Mouse (Mus musculus) CH12.LX (cell line): ENCODE results near the gene Zfp511. TPM values are rescaled to one million over a fixed set of nuclear protein-coding genes. Genes with fewer than 3 reads are reported as not detected.

Experiments
- DNase-seq: peaks from one replicate; pipeline ENCODE4 v3.0.0-alpha.2; 2013; ENCODE audit errors: extremely low read depth
- H3K27ac ChIP-seq: 2 replicates; pipeline ENCODE4 v1.5.1; 2012; ENCODE audit warnings: low read depth, mild to moderate bottlenecking, control low read depth, moderate library complexity; ENCODE audit not compliant: insufficient read depth
- H3K27me3 ChIP-seq: replicated peaks from 2 replicates; pipeline ENCODE3; 2012; ENCODE audit warnings: inconsistent platforms
- H3K36me3 ChIP-seq, 2 experiments: replicated peaks in 1 of 2; 2 replicates each; pipeline versions ENCODE3 to v1.6.1; 2012; ENCODE audit warnings: inconsistent platforms in 1 of 2, low read length in 1 of 2, mild to moderate bottlenecking in 1 of 2, mixed read lengths in 1 of 2, moderate library complexity in 1 of 2; ENCODE audit not compliant: control insufficient read depth in 1 of 2, insufficient read depth in 1 of 2
- H3K4me1 ChIP-seq, 2 experiments: 2 replicates each; pipeline ENCODE4 v1.6.1; 2012; ENCODE audit warnings: inconsistent platforms in 1 of 2, moderate library complexity in 1 of 2; ENCODE audit not compliant: insufficient read depth in 2 of 2, control insufficient read depth in 1 of 2
- H3K4me2 ChIP-seq: 2 replicates; pipeline ENCODE4 v1.6.1; 2012; ENCODE audit warnings: low read depth, mild to moderate bottlenecking, control low read depth; ENCODE audit not compliant: poor library complexity, insufficient read depth, severe bottlenecking
- H3K4me3 ChIP-seq, 3 experiments: fragments of 150-350 bp in 1 of 3; sonication (generic) in 1 of 3; replicated peaks in 1 of 3; 2 replicates each; pipeline versions ENCODE3 to v1.5.1; 2011 to 2012; ENCODE audit warnings: low read depth in 2 of 3, low read length in 2 of 3, mild to moderate bottlenecking in 2 of 3, moderate library complexity in 2 of 3, control low read depth in 1 of 3, improper control_type of control experiment in 1 of 3, inconsistent platforms in 1 of 3, mixed read lengths in 1 of 3; ENCODE audit not compliant: poor library complexity in 1 of 3
- H3K79me2 ChIP-seq: replicated peaks from 2 replicates; pipeline ENCODE4 v1.6.1; 2012; ENCODE audit warnings: mild to moderate bottlenecking, moderate library complexity; ENCODE audit not compliant: control insufficient read depth, poor library complexity, insufficient read depth, severe bottlenecking; ENCODE audit errors: extremely low read depth
- H3K9ac ChIP-seq: 2 replicates; pipeline ENCODE4 v1.6.1; 2012; ENCODE audit warnings: low read depth, mild to moderate bottlenecking, control low read depth, moderate library complexity; ENCODE audit not compliant: insufficient read depth
- H3K9me3 ChIP-seq: replicated peaks from 2 replicates; pipeline ENCODE3; 2012; ENCODE audit warnings: low read length, inconsistent platforms, mixed read lengths
- BHLHE40 ChIP-seq: IDR thresholded peaks from 2 replicates; pipeline ENCODE4 v1.6.1; 2011; ENCODE audit warnings: mild to moderate bottlenecking, low read depth, low read length, improper control_type of control experiment
- CHD2 ChIP-seq: IDR thresholded peaks from 2 replicates; pipeline ENCODE4 v1.6.1; 2011; ENCODE audit warnings: low read length, improper control_type of control experiment
- CTCF ChIP-seq, 2 experiments: IDR thresholded peaks in 1 of 2; conservative IDR thresholded peaks in 1 of 2; 2 replicates each; pipeline ENCODE4 v1.5.1; 2011 to 2012; ENCODE audit warnings: low read depth in 2 of 2, low read length in 2 of 2, improper control_type of control experiment in 1 of 2, inconsistent platforms in 1 of 2, mild to moderate bottlenecking in 1 of 2, moderate library complexity in 1 of 2
- ETS1 ChIP-seq: conservative IDR thresholded peaks from 2 replicates; pipeline ENCODE4 v1.6.1; 2012; ENCODE audit warnings: low read depth, mild to moderate bottlenecking, inconsistent platforms, low read length, improper control_type of control experiment, moderate library complexity
- GABPA ChIP-seq: IDR thresholded peaks from 2 replicates; pipeline ENCODE4 v1.6.1; 2012; ENCODE audit warnings: low read depth, low read length, improper control_type of control experiment, inconsistent platforms; ENCODE audit not compliant: insufficient replicate concordance
- IRF4 ChIP-seq: IDR thresholded peaks from 2 replicates; pipeline ENCODE4 v1.6.1; 2014; ENCODE audit warnings: low read depth, mild to moderate bottlenecking, inconsistent platforms, low read length, improper control_type of control experiment
- KAT2A ChIP-seq: IDR thresholded peaks from 2 replicates; pipeline ENCODE4 v1.6.1; 2012; ENCODE audit warnings: low read length, improper control_type of control experiment, inconsistent platforms; ENCODE audit not compliant: insufficient replicate concordance
- MAZ ChIP-seq: IDR thresholded peaks from 2 replicates; pipeline ENCODE4 v1.6.1; 2012; ENCODE audit warnings: low read depth, mild to moderate bottlenecking, inconsistent platforms, low read length, improper control_type of control experiment, moderate library complexity
- POLR2AphosphoS2 ChIP-seq: IDR thresholded peaks from 2 replicates; pipeline ENCODE4 v1.6.1; 2011; ENCODE audit warnings: low read depth, low read length, improper control_type of control experiment
- RAD21 ChIP-seq: IDR thresholded peaks from 2 replicates; pipeline ENCODE4 v1.6.1; 2011; ENCODE audit warnings: low read depth, mild to moderate bottlenecking, low read length, improper control_type of control experiment, moderate library complexity
- SMC3 ChIP-seq: IDR thresholded peaks from 2 replicates; pipeline ENCODE4 v1.6.1; 2011; ENCODE audit warnings: low read depth, low read length, improper control_type of control experiment
- TBP ChIP-seq: conservative IDR thresholded peaks from 2 replicates; pipeline ENCODE4 v1.6.1; 2011; ENCODE audit warnings: low read depth, low read length, improper control_type of control experiment
- UBTF ChIP-seq: IDR thresholded peaks from 2 replicates; pipeline ENCODE4 v1.6.1; 2012; ENCODE audit warnings: low read depth, mild to moderate bottlenecking, inconsistent platforms, low read length, improper control_type of control experiment, moderate library complexity
- USF1 ChIP-seq: IDR thresholded peaks from 2 replicates; pipeline ENCODE4 v1.6.1; 2014; ENCODE audit warnings: low read depth, mild to moderate bottlenecking, inconsistent platforms, low read length, improper control_type of control experiment
- ZC3H11A ChIP-seq: IDR thresholded peaks from 2 replicates; pipeline ENCODE4 v1.6.1; 2012; ENCODE audit warnings: low read depth, mild to moderate bottlenecking, inconsistent platforms, low read length, improper control_type of control experiment
- ZMIZ1 ChIP-seq: IDR thresholded peaks from 2 replicates; pipeline ENCODE4 v1.6.1; 2012; ENCODE audit warnings: low read depth, mild to moderate bottlenecking, inconsistent platforms, low read length, improper control_type of control experiment
- ZNF384 ChIP-seq: IDR thresholded peaks from 2 replicates; pipeline ENCODE4 v1.6.1; 2012; ENCODE audit warnings: low read depth, low read length, improper control_type of control experiment, inconsistent platforms
- dilution Hi-C: fragments of 300-500 bp; cut with MboI; formaldehyde crosslinking; loops from 2 replicates; pipeline ENCODE4 v1.14.3; 2020; ENCODE audit warnings: low sequenced_read_pairs; ENCODE audit not compliant: extremely low pct_unique_long_range_greater_than_20kb, extremely low pct_ligation_motif_present
- in situ Hi-C: fragments of 300-500 bp; cut with MboI; formaldehyde crosslinking; loops from 3 replicates; pipeline ENCODE4 v1.14.3; 2019; ENCODE audit warnings: low sequenced_read_pairs, low pct_ligation_motif_present, low pct_unique_long_range_greater_than_20kb, mixed read lengths
- polyA plus RNA-seq: library from polyadenylated mRNA; unstranded; fragments of >175 nt; gene quantifications from 2 replicates; pipeline ENCODE4 v1.2.1, GENCODE M21; 2012; ENCODE audit warnings: low read depth; ENCODE audit not compliant: insufficient read length
- total RNA-seq, 2 experiments: library from RNA; depleted of rRNA; stranded (reverse); fragments of 300-350 nt in 1 of 2; fragments of >200 nt in 1 of 2; gene quantifications; 2 replicates each; pipeline ENCODE4 v1.2.3; 2012 to 2014

The Zfp511 gene
- total and polyA plus RNA-seq, 3 experiments: 41.4 to 52.2 (median 44.6) TPM

DNA sequence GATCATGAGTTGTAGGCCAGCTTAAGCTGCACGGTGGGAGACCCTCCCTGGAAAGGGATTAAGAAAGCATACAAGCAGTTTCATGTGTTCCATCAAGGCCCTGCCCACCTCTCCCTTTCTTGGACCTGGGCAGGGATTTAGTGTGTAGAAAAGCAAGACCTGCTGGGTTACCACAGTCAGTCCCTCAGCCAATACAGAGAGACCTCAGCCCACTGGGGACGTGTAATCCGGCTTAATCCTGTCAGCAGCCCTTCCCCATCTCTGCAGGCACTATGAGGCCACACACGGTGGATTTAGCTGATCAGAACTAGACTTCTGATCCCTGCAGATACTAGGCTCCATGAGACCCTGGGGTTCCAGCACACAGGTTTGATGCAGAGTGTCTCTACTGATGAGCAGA lies 23.4 kb downstream of the Zfp511 start:
- Histone ChIP-seq H3K79me2 (no peaks in the 10 kb centered on the region), H3K9ac (no peak overlapping the region), H3K27ac (no peak overlapping the region)
- in situ Hi-C loops: no loop called here
- no peak for TF ChIP-seq ZNF384
- no peak for TF ChIP-seq ZMIZ1
- no peak for TF ChIP-seq CHD2
- TF ChIP-seq UBTF: no peak
- TF ChIP-seq USF1: no peak
- TF ChIP-seq GABPA: no peak
- no peak for TF ChIP-seq SMC3
- no peak for TF ChIP-seq KAT2A
- TF ChIP-seq ZC3H11A: no peak
- TF ChIP-seq, all 38 proteins: peak for 0
- H3K27me3 ChIP-seq: peaks cover 7% of the 10 kb centered on the region
- H3K36me3 ChIP-seq: no peaks in the 10 kb centered on the region
- peaks cover 9% of the 10 kb centered on the region for H3K9me3 ChIP-seq
- no peak for DNase-seq
- H3K4me3 ChIP-seq: no peak overlapping the region
- H3K4me2 ChIP-seq: no peak overlapping the region
- dilution Hi-C loops: no loop called here
- H3K4me1 ChIP-seq: peaks cover 6 to 18% of the 10 kb centered on the region in 2 experiments; a peak in 3 of 4 replicates

DNA sequence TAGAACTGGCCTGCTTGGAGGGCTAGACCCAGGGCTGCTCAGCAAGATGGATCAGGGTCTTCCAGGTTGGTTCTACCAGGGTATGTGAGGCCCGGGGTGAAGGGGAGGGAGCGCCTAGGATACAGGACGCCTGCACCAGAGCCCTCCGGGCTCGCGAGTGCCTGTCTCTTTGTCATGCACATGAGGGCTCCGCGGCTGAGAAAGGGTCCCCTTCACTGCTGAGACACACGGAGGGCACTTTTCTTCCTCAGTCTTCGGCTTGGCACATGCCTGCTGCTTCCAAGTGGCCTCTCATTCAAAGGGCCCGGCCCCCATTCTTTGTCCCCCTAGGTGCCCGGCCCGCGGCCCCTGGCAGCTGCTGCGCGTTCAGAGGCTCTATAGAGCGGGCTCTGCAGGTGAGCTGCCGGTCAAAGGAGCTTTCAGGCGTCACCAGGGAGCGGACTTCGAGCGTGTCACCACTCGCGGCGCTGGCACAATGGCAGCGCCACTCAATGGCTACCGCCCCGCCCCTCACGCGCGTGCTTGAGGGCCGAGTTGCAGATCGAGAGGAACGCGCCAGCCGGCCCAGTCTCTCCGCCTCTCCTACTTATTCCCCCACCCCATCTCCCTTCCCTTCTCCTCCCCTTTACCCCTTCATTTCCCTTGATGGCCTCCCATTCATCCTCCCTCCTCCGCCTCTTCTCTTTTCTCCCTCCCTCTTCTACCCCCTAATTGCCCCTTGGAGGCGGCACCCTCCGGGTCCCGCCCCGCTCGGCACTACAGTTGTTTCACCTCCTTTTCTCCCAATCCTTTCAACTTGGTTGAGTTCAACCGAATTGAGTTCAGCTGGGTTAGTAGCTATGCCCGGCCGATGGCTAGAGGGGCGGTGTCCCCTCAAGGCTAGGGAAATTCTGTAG lies 25.0 kb downstream of the Zfp511 start:
- DNase-seq: no peak
- Histone ChIP-seq H3K9me3 (no peaks in the 10 kb centered on the region), H3K27ac (no peak overlapping the region), H3K36me3 (no peaks in the 10 kb centered on the region), H3K79me2 (no peaks in the 10 kb centered on the region), H3K27me3 (peaks cover 10% of the 10 kb centered on the region), H3K9ac (no peak overlapping the region), H3K4me3 (no peak overlapping the region), H3K4me1 (peaks cover 6 to 18% of the 10 kb centered on the region in 2 experiments; a peak in 3 of 4 replicates), H3K4me2 (no peak overlapping the region)
- dilution Hi-C loops: no loop called here
- TF ChIP-seq POLR2AphosphoS2 (no peak), MAZ (no peak), TBP (no peak), IRF4 (no peak), RAD21 (no peak), CTCF (conservative IDR thresholded peaks at IDR 0.05 in 1 of 2, IDR thresholded peaks at IDR 0.05 in 1 of 2; ENCODE audit: low read depth in 2 of 2, low read length in 2 of 2) (no peak), USF1 (no peak), BHLHE40 (no peak), ETS1 (no peak), SMC3 (no peak)
- in situ Hi-C loops: loop anchor here (10.0 kb wide), 1 partner anchor 156 kb away; no protein-coding TSS in a partner anchor
